Mouse (Mus musculus): Measurements from ENCODE around the gene Arsa.

DNA sequence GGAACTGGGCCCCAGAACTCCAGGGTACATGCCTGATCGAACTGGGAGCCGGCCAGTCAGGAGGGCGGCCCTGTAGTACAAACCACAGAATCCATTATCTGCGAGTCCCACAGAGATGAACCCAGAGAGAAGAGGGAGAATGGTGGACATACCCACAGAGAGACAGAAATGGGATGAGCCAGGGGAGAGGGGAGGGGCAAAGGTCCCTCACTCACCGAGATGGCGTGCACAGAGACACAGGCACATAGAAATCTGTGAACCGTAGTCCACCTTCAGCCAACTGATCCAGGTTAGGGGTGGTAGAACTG lies 2.0 kb downstream of the Arsa start:
- TF ChIP-seq POLR2A (IDR thresholded peaks at IDR 0.05; ENCODE audit: control insufficient read depth, low read depth, low read length) (no peak), CTCF (IDR thresholded peaks at IDR 0.05; ENCODE audit: control insufficient read depth, insufficient read depth, insufficient replicate concordance, low read depth, low read length) (no peak)
